Mouse (Mus musculus) small intestine, adult 2 months (tissue): ENCODE measurements around the gene Zfp365.

ENCODE experiments used
- CTCF ChIP-seq: fragments of 200-500 bp; IDR thresholded peaks from 2 replicates; pipeline ENCODE4 v1.5.1; 2012; ENCODE audit warnings: low read depth, mild to moderate bottlenecking, control low read depth, inconsistent platforms, low read length, moderate library complexity, mixed read lengths; ENCODE audit not compliant: insufficient replicate concordance, insufficient read length; ENCODE audit errors: extremely low read depth
- POLR2A ChIP-seq: fragments of 200-500 bp; IDR thresholded peaks from 2 replicates; pipeline ENCODE4 v1.6.1; 2012; ENCODE audit warnings: low read depth, mild to moderate bottlenecking, control low read depth, inconsistent platforms, low read length, moderate library complexity

DNA sequence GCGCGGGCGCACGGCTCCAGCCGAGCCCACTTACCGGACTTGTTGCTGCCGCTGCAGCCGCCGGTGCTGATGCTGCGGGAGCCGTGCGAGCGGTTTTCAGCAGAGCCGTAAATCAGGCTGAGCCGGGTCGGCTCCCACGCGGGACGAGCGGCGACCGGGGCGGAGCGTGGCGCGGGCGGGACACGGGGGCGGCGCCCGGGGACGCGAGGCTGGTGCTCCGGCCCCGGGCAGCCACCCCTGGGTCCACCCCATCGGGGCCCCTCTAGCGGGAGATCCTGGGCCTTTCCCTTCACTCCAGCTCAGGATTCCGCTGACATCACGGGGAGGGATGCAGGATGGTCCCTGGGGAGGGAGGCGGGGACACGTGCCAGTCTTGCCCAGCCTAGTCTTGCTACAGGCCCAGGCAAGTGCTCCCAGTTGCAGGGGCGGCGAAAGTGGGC lies at the start of gene Zfp365:
- no peak for TF ChIP-seq POLR2A
- no peak for TF ChIP-seq CTCF
